Mouse (Mus musculus): ENCODE measurements around the gene Mrps10.

Gene Mrps10

GRCm38 (mm10) chr17:47368401-47369086 is at the start of gene Mrps10:
Gene Mrps10, plus strand, starts transcription at chr17:47368887.
- peak; percentile 83 to 90 for DNase-seq

- no peak for DNase-seq
Observed at GRCm38 (mm10) chr17:47318972-47319625, 49.6 kb upstream of the Mrps10 start.

- DNase-seq: no peak
Observed at GRCm38 (mm10) chr17:47319761-47320160, 48.9 kb upstream of the Mrps10 start.

- no peak for DNase-seq
Observed at GRCm38 (mm10) chr17:47322128-47322990, 46.3 kb upstream of the Mrps10 start.

GRCm38 (mm10) chr17:47322991-47323295 is 45.7 kb upstream of the Mrps10 start:
- no peak for DNase-seq

GRCm38 (mm10) chr17:47327559-47327958 is 41.1 kb upstream of the Mrps10 start:
- DNase-seq: no peak

- DNase-seq: no peak
Observed at GRCm38 (mm10) chr17:47327969-47328368, 40.7 kb upstream of the Mrps10 start.

- no peak for DNase-seq
Observed at GRCm38 (mm10) chr17:47328552-47329343, 39.9 kb upstream of the Mrps10 start.

GRCm38 (mm10) chr17:47330616-47331015 is 38.1 kb upstream of the Mrps10 start:
- DNase-seq: no peak

GRCm38 (mm10) chr17:47332001-47332611 is 36.6 kb upstream of the Mrps10 start:
- DNase-seq: peak; percentile 7 to 23

- peak; percentile 9 to 10 for DNase-seq
Observed at GRCm38 (mm10) chr17:47332664-47333063, 36.0 kb upstream of the Mrps10 start.

GRCm38 (mm10) chr17:47333409-47333808 is 35.3 kb upstream of the Mrps10 start:
- DNase-seq: no peak

GRCm38 (mm10) chr17:47343121-47343520 is 25.6 kb upstream of the Mrps10 start:
- DNase-seq: no peak

- no peak for DNase-seq
Observed at GRCm38 (mm10) chr17:47349721-47350319, 18.9 kb upstream of the Mrps10 start.

GRCm38 (mm10) chr17:47359964-47360363 is 8.7 kb upstream of the Mrps10 start:
- peak; percentile 20 to 35 for DNase-seq

GRCm38 (mm10) chr17:47361343-47361742 is 7.3 kb upstream of the Mrps10 start:
- DNase-seq: no peak

- DNase-seq: peak in 1 of 2 experiments; percentile 6
Observed at GRCm38 (mm10) chr17:47369087-47369443, 378 bp downstream of the Mrps10 start.

- peak; percentile 26 to 60 for DNase-seq
Observed at GRCm38 (mm10) chr17:47371451-47371850, 2.8 kb downstream of the Mrps10 start.

- DNase-seq: no peak
Observed at GRCm38 (mm10) chr17:47373991-47374390, 5.3 kb downstream of the Mrps10 start.

GRCm38 (mm10) chr17:47376779-47377280 is 8.1 kb downstream of the Mrps10 start:
- DNase-seq: no peak

GRCm38 (mm10) chr17:47378133-47378532 is 9.4 kb downstream of the Mrps10 start:
- no peak for DNase-seq

GRCm38 (mm10) chr17:47381917-47382316 is 13.2 kb downstream of the Mrps10 start:
- no peak for DNase-seq
